Mouse (Mus musculus) retina, postnatal 1 day (tissue): ENCODE data around the gene Hes1.
A peak's percentile ranks its signal among the peaks of the same experiment; 100 is the strongest.

Experiments
- DNase-seq: peaks from one replicate; pipeline ENCODE4 v3.0.0-alpha.2; 2012

Gene Hes1

DNA sequence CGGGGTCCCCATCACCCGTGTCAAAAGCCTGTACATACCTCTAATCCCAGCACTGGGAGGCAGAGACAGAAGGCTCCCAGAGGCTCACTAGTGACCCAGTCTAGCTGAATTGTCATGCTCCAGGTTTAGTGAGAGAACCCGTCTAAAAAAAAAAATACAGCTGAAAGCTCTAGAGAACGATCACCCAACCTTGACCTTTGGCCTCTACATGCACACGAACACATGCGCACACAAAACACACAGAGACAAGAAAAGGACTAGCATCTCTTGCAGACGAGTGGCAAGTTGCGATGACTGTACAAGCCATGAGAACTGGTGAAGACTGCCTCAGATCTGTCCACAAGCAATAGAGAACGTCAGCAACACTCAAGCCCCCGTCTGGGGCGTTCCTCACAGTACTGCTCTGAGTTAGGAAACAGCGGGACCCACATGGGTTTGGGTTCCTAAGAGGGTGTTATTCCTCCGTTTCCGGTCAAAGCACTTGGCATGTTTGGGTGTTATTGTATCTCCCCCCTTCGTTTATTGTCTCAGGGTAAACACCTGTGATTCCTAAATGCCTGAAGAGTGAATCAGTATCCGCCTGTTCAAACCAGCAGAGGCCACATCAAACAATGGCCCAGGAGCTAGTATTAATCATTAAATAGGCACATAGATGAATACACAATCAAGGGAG lies 11.2 kb upstream of the Hes1 start:
- DNase-seq, result no peak

- DNase-seq, result no peak
These were observed 9.6 kb upstream of the Hes1 start for GRCm38 (mm10) chr16:30054541-30054940.

GRCm38 (mm10) chr16:30055361-30055889 lies 8.8 kb upstream of the Hes1 start:
- DNase-seq, result no peak

GRCm38 (mm10) chr16:30055927-30056326 lies 8.3 kb upstream of the Hes1 start:
- DNase-seq, result no peak

- no peak for DNase-seq
These were observed 7.3 kb upstream of the Hes1 start for GRCm38 (mm10) chr16:30056906-30057305.

- peak; percentile 70 for DNase-seq
These were observed 5.0 kb upstream of the Hes1 start for GRCm38 (mm10) chr16:30058974-30059717.

- peak; percentile 51 for DNase-seq
These were observed 3.8 kb upstream of the Hes1 start for GRCm38 (mm10) chr16:30060412-30060811.

GRCm38 (mm10) chr16:30062242-30063030 lies 1.7 kb upstream of the Hes1 start:
- peak; percentile 38 for DNase-seq

- DNase-seq, result peak; percentile 88
These were observed 883 bp upstream of the Hes1 start for GRCm38 (mm10) chr16:30063121-30063881.

GRCm38 (mm10) chr16:30064613-30065012 lies 429 bp downstream of the Hes1 start:
- DNase-seq, result no peak

- peak; percentile 99 for DNase-seq
These were observed 893 bp downstream of the Hes1 start for GRCm38 (mm10) chr16:30065077-30065476.

GRCm38 (mm10) chr16:30065537-30066183 lies 1.5 kb downstream of the Hes1 start:
- peak; percentile 62 for DNase-seq

DNA sequence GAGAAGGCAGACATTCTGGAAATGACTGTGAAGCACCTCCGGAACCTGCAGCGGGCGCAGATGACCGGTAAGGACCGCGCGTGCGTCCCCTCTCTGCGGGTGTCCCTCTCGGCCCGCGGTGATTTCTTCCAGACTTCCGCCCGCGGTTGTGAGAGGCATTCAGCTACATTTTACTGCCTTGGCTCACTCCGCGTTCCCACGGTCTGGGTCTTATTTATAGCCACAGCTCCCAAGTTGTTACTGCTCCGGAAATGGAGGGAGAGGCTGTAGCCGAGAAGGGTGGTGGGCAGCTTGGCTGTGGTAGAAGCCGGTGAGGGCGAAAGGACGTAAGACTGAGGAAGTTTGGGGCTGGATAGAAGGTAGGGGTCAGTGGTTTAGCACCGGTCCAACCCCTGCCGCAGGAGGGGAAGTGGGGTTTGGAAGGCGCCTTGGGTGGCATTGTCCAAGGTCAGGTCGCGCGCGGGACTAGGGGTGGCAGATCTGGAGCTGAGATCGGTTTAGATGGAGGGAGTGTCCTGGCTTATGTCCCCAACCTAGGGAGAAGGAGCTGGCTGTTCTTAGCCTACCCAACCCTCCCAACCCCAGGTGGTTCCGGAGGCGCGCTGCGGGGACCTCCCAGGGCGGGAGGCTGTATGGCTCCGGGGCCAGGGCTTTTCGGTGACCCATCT lies 2.1 kb downstream of the Hes1 start:
- peak; percentile 67 for DNase-seq

- peak; percentile 87 for DNase-seq
These were observed 2.7 kb downstream of the Hes1 start for GRCm38 (mm10) chr16:30066852-30067301.

DNA sequence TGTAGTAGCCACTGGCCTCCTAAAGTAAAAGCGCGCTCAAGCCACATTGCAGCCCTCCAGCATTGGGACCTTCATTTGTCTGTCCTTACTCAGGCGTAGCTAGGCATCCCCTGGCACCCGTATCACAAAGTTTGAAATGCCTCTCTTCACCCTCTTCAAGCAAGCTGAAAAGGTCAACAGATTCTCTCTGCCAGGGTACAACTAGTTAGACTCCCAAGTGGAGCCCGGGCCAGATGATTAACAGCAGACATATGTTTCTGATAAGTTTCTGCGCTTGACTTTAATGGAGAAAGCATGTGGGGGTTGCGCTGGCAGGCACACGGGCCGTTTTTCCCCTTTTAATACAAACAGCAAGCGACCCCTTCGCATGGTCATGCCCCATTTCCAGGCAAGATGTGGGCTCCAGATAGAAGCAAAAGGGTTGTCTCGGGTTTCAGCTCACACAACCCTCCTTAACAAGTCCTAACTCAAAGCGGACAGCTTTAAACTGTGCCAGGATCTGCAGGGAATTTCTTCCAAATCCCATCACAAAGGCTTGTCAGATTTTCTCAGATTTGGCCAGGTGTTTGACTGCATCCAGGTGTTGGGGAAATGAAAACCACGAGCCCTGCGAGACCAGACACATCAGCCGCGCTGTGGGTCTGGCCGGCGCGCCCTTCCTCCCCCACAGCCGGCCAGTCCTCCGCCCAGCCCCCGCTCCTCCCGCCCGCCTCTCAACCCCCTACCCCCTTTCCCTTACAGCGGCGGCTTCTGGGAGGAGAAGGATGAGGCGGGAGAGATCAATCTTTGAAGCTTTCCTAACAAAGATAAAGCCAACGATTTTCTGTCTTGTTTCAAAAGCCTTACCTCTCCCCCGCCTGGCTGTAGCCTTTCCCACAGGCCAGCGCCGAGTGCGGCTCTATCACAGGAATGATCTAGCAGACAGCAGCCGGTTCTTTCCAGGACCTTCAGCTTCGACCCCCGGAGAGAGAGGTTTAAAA lies 4.1 kb downstream of the Hes1 start:
- peak; percentile 63 for DNase-seq

- peak; percentile 62 for DNase-seq
These were observed 5.4 kb downstream of the Hes1 start for GRCm38 (mm10) chr16:30069580-30069949.

GRCm38 (mm10) chr16:30069950-30070770 lies 6.0 kb downstream of the Hes1 start:
- peak; percentile 88 for DNase-seq

DNA sequence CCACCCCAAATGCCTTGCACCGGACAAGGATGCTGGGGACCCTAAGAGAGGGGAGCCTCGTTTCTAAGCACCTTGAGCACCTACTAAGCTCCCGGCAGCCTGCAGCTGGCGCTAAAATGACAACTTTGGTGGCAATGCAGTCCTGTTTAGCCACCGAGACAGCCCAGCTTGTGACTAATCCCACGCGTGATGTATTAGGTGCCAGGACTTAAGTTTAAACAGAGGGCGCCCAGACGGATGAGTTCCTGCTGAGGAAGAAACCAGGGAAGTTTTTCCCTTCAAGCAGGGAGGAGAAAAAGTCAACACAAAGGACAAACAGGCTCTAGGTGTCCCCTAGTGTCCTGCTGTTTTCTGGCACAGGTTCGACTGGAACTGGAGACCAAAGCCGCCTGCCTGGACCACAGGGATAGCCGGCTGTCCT lies 6.6 kb downstream of the Hes1 start:
- no peak for DNase-seq

GRCm38 (mm10) chr16:30073317-30073716 lies 9.1 kb downstream of the Hes1 start:
- no peak for DNase-seq
